Mouse (Mus musculus): ENCODE measurements around the gene Nudt12. TPM values are rescaled to one million over a fixed set of nuclear protein-coding genes. Genes with fewer than 3 reads are reported as not detected.

Gene Nudt12
- polyA plus RNA-seq, 1 experiment: not detected

DNA sequence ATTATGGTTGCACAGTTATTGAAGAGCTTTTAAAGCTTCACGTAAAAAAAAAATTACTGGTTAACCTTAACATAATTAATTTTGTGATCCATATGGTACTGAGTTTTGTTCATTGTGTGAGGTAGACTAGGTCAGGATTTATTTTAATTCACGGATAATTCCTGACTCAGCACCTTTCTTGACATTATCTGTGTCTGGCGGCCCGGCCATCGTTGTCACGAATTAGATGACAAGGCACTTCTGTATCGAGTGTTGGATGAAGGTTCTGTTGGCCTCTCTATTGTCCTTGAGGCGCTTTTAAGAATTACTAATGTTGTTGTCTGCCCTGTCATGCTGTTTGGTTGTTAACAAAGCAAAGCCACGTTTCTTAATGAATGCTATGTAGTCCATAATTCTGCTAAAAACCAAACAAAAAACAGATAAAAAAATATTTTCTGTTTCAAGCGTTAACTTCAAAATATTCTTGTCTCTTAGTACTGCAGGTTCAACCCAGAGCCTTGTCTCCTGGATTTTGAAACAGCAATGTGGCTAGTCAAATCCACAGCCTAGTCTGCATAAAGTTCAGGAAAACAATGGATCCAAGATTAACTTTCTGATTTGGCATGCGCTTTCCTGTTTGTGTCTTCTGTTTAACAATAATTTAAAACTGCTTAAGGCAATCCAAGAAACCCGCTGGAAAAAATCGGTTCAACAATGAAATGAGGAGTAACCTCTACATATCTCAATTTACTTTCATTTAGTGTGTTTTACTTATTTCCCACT is 1.4 kb downstream of the Nudt12 start:
- Histone ChIP-seq H3K4me3 (ENCODE audit: insufficient read depth, low read depth, low read length) (no peak overlapping the region), H3K4me1 (ENCODE audit: control insufficient read depth, insufficient read depth, low read length) (peaks cover 4% of the 10 kb centered on the region; the same call in 1 of the 2 replicates), H3K27ac (ENCODE audit: insufficient read depth, low read depth, low read length) (no peak overlapping the region)
- 58% methylated on average over 13 of the region's 13 CpGs for WGBS
- no peak for TF ChIP-seq CTCF (IDR thresholded peaks at IDR 0.05; ENCODE audit: insufficient read depth, low read depth, low read length)
- TF ChIP-seq POLR2A (IDR thresholded peaks at IDR 0.05; ENCODE audit: insufficient read depth, low read depth, low read length): no peak

GRCm38 (mm10) chr17:58991275-58991674 is 21.9 kb downstream of the Nudt12 start, which contains the start of gene Pdzph1:
TSS of gene Pdzph1 (minus strand) at chr17:58991375.
- H3K4me1 ChIP-seq (ENCODE audit: control insufficient read depth, insufficient read depth, low read length): no peaks in the 10 kb centered on the region
- 82% methylated on average over 6 of the region's 6 CpGs for WGBS
- no peak within 1 kb of the TSS for H3K4me3 ChIP-seq (ENCODE audit: insufficient read depth, low read depth, low read length)
- no peak within 1 kb of the TSS for H3K27ac ChIP-seq (ENCODE audit: insufficient read depth, low read depth, low read length)
- TF ChIP-seq POLR2A (IDR thresholded peaks at IDR 0.05; ENCODE audit: insufficient read depth, low read depth, low read length) (no peak), CTCF (IDR thresholded peaks at IDR 0.05; ENCODE audit: insufficient read depth, low read depth, low read length) (no peak)

GRCm38 (mm10) chr17:58973237-58973636 is 39.9 kb downstream of the Nudt12 start:
- no peak overlapping the region for H3K4me3 ChIP-seq (ENCODE audit: insufficient read depth, low read depth, low read length)
- WGBS: 60% methylated on average over 5 of the region's 5 CpGs

GRCm38 (mm10) chr17:58959905-58960304 is 53.3 kb downstream of the Nudt12 start:
- Histone ChIP-seq H3K4me1 (ENCODE audit: control insufficient read depth, insufficient read depth, low read length) (no peaks in the 10 kb centered on the region), H3K4me3 (ENCODE audit: insufficient read depth, low read depth, low read length) (no peak overlapping the region), H3K27ac (ENCODE audit: insufficient read depth, low read depth, low read length) (no peak overlapping the region)
- 31% methylated on average over 3 of the region's 3 CpGs for WGBS
- TF ChIP-seq POLR2A (IDR thresholded peaks at IDR 0.05; ENCODE audit: insufficient read depth, low read depth, low read length) (no peak), CTCF (IDR thresholded peaks at IDR 0.05; ENCODE audit: insufficient read depth, low read depth, low read length) (no peak)

More at GRCm38 (mm10) chr17:58973237-58973636, 39.9 kb downstream of the Nudt12 start:
- TF ChIP-seq POLR2A (IDR thresholded peaks at IDR 0.05; ENCODE audit: insufficient read depth, low read depth, low read length): no peak
- no peak for TF ChIP-seq CTCF (IDR thresholded peaks at IDR 0.05; ENCODE audit: insufficient read depth, low read depth, low read length)
- Histone ChIP-seq H3K27ac (ENCODE audit: insufficient read depth, low read depth, low read length) (no peak overlapping the region), H3K4me1 (ENCODE audit: control insufficient read depth, insufficient read depth, low read length) (no peaks in the 10 kb centered on the region)

GRCm38 (mm10) chr17:58957055-58957454 is 56.1 kb downstream of the Nudt12 start:
- TF ChIP-seq POLR2A (IDR thresholded peaks at IDR 0.05; ENCODE audit: insufficient read depth, low read depth, low read length): no peak
- WGBS: 96% methylated on average over 1 of the region's 1 CpGs
- H3K4me1 ChIP-seq (ENCODE audit: control insufficient read depth, insufficient read depth, low read length): no peaks in the 10 kb centered on the region
- no peak overlapping the region for H3K27ac ChIP-seq (ENCODE audit: insufficient read depth, low read depth, low read length)
- no peak overlapping the region for H3K4me3 ChIP-seq (ENCODE audit: insufficient read depth, low read depth, low read length)

Other genes starting within 250 kb of the Nudt12 start
- gene Pdzph1, start 22.0 kb downstream of the Nudt12 start, polyA plus RNA-seq (2012; ENCODE audit: insufficient read depth, insufficient read length, low replicate concordance, missing spikeins): not detected in 2 replicates